Mouse (Mus musculus) brown adipose tissue, adult 24 weeks (tissue): ENCODE measurements around the gene Plekhg6. TPM values are rescaled to one million over a fixed set of nuclear protein-coding genes. Genes with fewer than 3 reads are reported as not detected.

Experiments
- H3K27ac ChIP-seq: fragments of 200-500 bp; replicated peaks from 2 replicates; pipeline ENCODE4 v1.5.1; 2012; ENCODE audit warnings: low read depth, mild to moderate bottlenecking, low read length
- H3K4me1 ChIP-seq: fragments of 200-500 bp; 2 replicates; pipeline ENCODE4 v1.6.1; 2012; ENCODE audit warnings: low read length, mixed read lengths; ENCODE audit not compliant: control insufficient read depth, insufficient read depth, insufficient read length
- H3K4me3 ChIP-seq: fragments of 200-500 bp; 2 replicates; pipeline ENCODE4 v1.5.1; 2012; ENCODE audit warnings: low read depth, mild to moderate bottlenecking, low read length, moderate library complexity; ENCODE audit not compliant: insufficient read depth
- polyA plus RNA-seq: library from polyadenylated mRNA; stranded (reverse); fragments of >200 nt; gene quantifications from 2 replicates; pipeline ENCODE4 v1.2.4, GENCODE M21; 2012; ENCODE audit not compliant: missing spikeins, insufficient read depth, insufficient read length

Plekhg6 gene
- polyA plus RNA-seq, 1 experiment, result not detected

- 0 out of 2 replicates have a peak overlapping the region, but pooled peaks have one; percentile 3 for H3K27ac ChIP-seq
- no peak overlapping the region for H3K4me3 ChIP-seq
- peaks cover 2% of the 10 kb centered on the region; the same call in 1 of the 2 replicates for H3K4me1 ChIP-seq
Observed at GRCm38 (mm10) chr6:125333112-125333899, 47.3 kb downstream of the Plekhg6 start.

DNA sequence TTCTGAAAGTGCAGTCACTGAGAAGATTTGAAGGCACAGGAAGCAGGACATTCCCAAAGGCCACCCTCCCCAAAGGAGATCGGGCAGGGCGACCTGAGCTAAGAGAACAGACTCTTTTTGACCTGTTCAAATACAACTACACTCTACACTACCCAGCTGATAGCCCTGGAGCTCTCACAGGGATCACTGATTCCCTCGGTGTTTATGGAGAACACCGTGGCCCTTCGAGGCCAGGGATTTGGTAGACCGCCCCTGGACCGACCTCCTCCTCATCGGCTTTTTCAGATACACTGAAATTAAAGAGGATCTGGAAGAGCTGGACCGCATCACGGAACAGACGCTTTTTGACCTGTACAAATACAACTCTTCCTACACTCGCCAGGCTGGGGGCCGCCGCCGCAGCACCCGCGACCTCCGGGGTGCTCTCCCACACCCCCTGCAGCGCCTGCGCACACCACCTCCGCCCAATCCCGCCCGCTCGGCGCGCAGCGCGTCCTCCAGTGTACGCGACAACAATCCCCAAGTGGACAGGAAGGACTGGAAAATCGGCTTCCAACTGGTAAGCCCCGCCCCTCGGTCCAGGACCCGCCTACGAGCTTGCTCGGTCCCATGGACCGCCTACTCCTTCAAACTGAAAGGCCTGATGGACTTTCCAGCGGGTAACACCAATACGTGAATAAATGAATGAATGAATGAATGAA, 49.8 kb downstream of the Plekhg6 start:
- no peaks in the 10 kb centered on the region for H3K4me1 ChIP-seq
- H3K27ac ChIP-seq, result peak overlapping the region; percentile 85
- peak overlapping the region; percentile 90 for H3K4me3 ChIP-seq

DNA sequence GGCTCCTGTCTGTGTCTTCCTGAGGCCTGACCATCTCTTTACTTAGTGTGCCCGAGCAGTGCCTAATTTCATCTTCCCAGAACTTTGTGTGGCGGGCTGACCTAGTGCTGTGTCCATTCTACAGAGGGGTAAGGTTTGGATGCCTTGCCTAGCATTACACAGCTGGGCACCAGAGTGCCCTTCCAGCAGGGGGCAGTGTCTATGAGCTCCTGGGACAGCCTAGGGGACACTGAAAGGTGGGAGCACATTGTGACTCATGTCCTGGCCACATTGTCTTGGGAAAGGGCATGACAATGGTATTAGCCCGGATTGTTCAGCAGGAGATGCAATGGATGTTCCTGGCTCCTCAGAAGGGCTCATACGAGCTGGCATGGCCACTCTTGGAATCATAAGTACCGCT, 52.4 kb downstream of the Plekhg6 start:
- no peak overlapping the region for H3K4me3 ChIP-seq
- no peaks in the 10 kb centered on the region for H3K4me1 ChIP-seq
- H3K27ac ChIP-seq, result no peak overlapping the region

- H3K4me3 ChIP-seq, result no peak overlapping the region
- H3K27ac ChIP-seq, result no peak overlapping the region
Observed at GRCm38 (mm10) chr6:125325337-125325736, 55.3 kb downstream of the Plekhg6 start.

DNA sequence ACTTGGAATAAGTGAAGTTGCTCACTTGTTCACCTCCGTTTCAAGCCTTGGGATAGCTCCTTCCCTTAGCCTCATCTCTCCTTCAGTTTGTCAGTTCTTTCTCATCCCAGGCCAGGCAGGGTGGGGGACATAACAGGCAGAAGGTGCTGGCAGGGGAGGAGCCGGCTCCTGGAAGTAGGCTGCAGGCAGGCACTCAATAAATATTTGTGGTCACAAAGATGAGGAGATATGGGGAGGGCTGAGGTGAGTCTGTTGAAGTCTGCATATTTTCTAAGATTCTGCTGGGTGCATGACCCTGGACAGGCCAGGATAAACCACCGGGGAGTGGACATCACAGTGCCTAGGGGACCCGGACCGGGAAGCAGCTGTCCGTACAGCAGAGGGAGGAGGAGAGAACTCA, 57.0 kb downstream of the Plekhg6 start:
- no peaks in the 10 kb centered on the region; the same call in 1 of the 2 replicates for H3K4me1 ChIP-seq
- H3K4me3 ChIP-seq, result no peak overlapping the region
- H3K27ac ChIP-seq, result no peak overlapping the region

More at GRCm38 (mm10) chr6:125325337-125325736, 55.3 kb downstream of the Plekhg6 start:
- H3K4me1 ChIP-seq, result no peaks in the 10 kb centered on the region; the same call in 1 of the 2 replicates

GRCm38 (mm10) chr6:125322794-125323193, 57.8 kb downstream of the Plekhg6 start:
- H3K4me3 ChIP-seq, result no peak overlapping the region
- no peaks in the 10 kb centered on the region; the same call in 1 of the 2 replicates for H3K4me1 ChIP-seq
- no peak overlapping the region for H3K27ac ChIP-seq

- H3K4me3 ChIP-seq, result no peak overlapping the region
- H3K4me1 ChIP-seq, result no peaks in the 10 kb centered on the region; the same call in 1 of the 2 replicates
- H3K27ac ChIP-seq, result no peak overlapping the region
Observed at GRCm38 (mm10) chr6:125321114-125321855, 59.3 kb downstream of the Plekhg6 start.

GRCm38 (mm10) chr6:125320323-125320722, 60.3 kb downstream of the Plekhg6 start, which contains the start of gene Scnn1a:
Gene Scnn1a (plus strand): TSS chr6:125320659.
- Histone ChIP-seq H3K27ac (no peak within 1 kb of the TSS), H3K4me1 (no peaks in the 10 kb centered on the region; the same call in 1 of the 2 replicates), H3K4me3 (no peak within 1 kb of the TSS)

DNA sequence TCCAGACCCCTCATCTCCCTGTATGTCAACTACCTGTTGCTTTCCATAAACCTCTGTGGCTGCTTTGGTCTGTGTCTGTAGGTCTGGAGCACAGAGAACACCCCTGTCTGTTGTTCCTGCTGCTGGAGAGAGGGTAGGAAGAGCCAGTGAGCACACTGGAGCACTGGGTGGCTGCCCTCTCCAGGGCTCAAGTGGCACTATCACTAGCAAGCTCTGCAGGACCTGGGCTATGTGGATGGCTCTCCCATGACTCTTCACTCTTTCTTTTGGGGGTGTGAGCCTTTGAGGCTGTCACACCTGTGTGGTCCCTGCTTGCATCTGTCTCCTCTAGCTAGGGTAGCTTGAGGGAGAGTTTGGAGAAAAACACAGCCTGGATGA, 60.7 kb downstream of the Plekhg6 start:
- Histone ChIP-seq H3K27ac (no peak overlapping the region), H3K4me1 (no peaks in the 10 kb centered on the region; the same call in 1 of the 2 replicates), H3K4me3 (no peak overlapping the region)

DNA sequence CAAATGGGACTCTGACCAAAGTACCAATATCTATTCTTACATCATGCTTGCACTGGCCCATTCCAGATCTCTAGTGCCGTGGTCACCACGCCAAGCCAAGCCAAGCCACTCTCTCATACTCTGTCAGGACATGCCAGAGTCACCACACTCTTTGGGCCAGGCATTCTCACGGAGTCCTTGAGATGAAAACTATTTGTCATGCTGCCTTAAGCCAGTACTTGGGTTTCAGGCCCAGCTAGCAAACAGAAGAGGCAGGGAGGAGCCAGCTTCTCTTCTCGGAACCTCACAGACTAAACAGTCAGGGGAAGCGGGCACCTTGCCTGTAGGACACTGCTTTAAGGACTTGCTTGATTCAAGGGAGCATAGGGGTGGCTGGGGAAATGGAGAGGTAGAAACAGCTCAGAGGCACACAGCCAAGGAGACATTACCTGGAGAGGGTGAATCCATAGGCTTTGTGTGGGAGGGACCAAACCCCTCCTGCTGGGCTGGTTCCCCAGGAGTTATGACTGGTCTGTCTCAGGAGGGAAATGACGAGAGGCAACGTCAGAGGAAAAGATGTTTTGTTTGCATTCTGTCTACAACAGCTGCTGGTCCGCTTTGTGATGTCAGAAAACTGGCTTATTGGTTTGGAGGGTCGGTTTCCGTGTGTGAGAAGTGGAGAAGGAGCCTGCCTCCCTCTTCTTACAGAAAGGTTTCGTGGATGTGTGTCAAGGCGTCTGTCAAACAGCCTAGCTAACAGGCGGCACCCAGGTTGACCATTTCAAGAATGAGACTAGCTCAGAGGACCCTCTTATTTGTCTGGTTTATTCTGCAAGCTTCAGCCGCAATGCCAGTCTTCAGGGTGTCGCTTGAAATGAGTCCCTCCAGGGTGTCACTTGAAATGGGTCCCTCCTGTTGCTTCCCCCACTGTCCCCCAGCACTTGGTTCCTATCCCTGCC, 61.3 kb downstream of the Plekhg6 start:
- H3K4me1 ChIP-seq, result peaks cover 3% of the 10 kb centered on the region; the same call in 1 of the 2 replicates
- H3K4me3 ChIP-seq, result no peak overlapping the region
- no peak overlapping the region for H3K27ac ChIP-seq

DNA sequence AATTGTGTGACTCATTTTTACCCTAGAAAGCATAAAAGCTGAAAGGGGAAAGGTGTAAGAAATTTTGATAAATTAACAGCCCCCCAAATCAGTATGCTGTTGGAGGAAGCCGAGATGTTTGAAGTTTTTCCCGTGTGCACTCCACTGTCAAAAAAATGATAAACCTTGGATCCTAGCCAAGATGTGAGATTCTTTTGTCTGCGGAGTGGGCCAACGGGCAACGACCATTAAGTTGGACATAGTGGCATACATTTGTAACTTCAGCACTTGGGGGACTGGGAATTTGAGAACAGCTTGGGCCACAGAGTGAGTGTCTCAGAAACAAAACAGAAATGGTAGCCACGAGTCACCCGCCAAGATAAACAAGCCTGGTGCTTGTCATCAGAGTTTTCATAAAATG, 63.5 kb downstream of the Plekhg6 start:
- no peak overlapping the region for H3K27ac ChIP-seq
- peaks cover 9% of the 10 kb centered on the region for H3K4me1 ChIP-seq
- no peak overlapping the region for H3K4me3 ChIP-seq

- Histone ChIP-seq H3K4me3 (no peak overlapping the region), H3K4me1 (peaks cover 12% of the 10 kb centered on the region), H3K27ac (no peak overlapping the region)
Observed at GRCm38 (mm10) chr6:125314746-125315145, 65.8 kb downstream of the Plekhg6 start.

GRCm38 (mm10) chr6:125314231-125314563, 66.4 kb downstream of the Plekhg6 start:
- H3K4me1 ChIP-seq, result peaks cover 12% of the 10 kb centered on the region

DNA sequence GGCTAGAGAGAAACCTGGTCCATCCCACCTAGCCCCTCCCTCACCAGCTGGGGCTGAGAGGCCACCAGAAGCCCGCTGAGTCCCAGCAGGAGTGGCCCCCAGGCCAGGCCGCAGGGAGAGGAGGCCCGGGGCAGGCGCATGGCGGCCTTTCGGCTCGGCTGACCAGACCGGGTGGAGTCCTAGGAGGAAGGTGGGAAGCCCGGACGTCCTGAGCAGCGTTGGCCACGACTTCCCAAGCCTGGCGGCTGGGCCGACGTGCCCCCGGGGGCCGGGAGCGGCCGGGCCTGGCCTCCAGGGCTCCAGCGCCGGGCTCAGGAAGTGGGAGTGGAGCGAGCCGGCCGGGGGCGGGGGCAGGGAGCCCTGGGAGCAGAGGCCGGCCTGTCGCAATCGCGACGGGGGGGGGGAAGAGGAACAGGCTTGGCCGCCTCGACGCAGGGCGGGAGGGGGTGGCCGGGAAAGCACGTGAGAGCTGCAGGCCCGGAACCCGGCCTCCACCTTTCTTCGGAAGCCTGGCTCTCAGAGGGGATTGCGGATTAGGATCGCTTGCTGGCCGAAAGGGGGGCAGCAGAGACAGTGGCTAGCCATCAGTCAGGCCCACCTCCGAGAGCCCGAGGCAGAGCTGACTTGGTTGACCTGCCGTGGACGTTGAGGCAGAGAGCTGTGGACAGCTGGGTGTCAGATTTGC, 66.9 kb downstream of the Plekhg6 start, which contains the start of gene Ltbr:
TSS of gene Ltbr (minus strand) at position 340 of the 685 bp plus-strand sequence.
- Histone ChIP-seq H3K4me1 (peaks cover 12% of the 10 kb centered on the region), H3K4me3 (peak within 1 kb of the TSS; percentile 73), H3K27ac (peak within 1 kb of the TSS; percentile 91)

More at GRCm38 (mm10) chr6:125314231-125314563, 66.4 kb downstream of the Plekhg6 start:
- Histone ChIP-seq H3K4me3 (peak overlapping the region; percentile 61), H3K27ac (peak overlapping the region; percentile 91)
